In genomic region chr11:87688478-87689203, GRCm38 (mm10) we compare ENCODE assay signal across 12 mouse cellular contexts. TPM values are rescaled to one million over a fixed set of nuclear protein-coding genes. Genes with fewer than 3 reads are reported as not detected.
DNase-seq lines count a peak whose midpoint lies in the region; ATAC-seq lines count a peak whose summit lies in the region.
"Had no signal": no experiment of that assay in that cellular context is flagged by ENCODE, and none has a peak within 500 bp of the region (broad histone marks: within the 10 kb centered on the region; RNA-seq: fewer than 3 reads in every experiment).

No protein-coding gene starts in this region.

- H3K4me3 ChIP-seq in kidney, embryonic 15.5 days (replicated peaks): no peak overlapping the region
- H3K4me3 ChIP-seq in midbrain, embryonic 11.5 days (ENCODE audit: low read depth, low read length): no peak overlapping the region
- no peak overlapping the region for H3K4me3 ChIP-seq in midbrain, embryonic 13.5 days (replicated peaks)
- no peak overlapping the region for H3K4me3 ChIP-seq in liver, embryonic 11.5 days (ENCODE audit: low read depth, low read length)
- H3K4me3 ChIP-seq in stomach, embryonic 14.5 days (ENCODE audit: low read depth, low read length): no peak overlapping the region
- H3K4me3 ChIP-seq: neural tube, embryonic 12.5 days had no signal

- peak overlapping the region; percentile 84 for H3K27ac ChIP-seq in kidney, embryonic 15.5 days
- H3K27ac ChIP-seq in midbrain, embryonic 11.5 days (ENCODE audit: low read depth, low read length): no peak overlapping the region
- H3K27ac ChIP-seq in midbrain, embryonic 13.5 days: no peak overlapping the region
- peak overlapping the region; percentile 64 for H3K27ac ChIP-seq in liver, embryonic 11.5 days (ENCODE audit: low read depth, low read length)
- H3K27ac ChIP-seq in stomach, embryonic 14.5 days (ENCODE audit: low read length): peak overlapping the region; percentile 75; the same call in 1 of the 2 replicates
- H3K27ac ChIP-seq: neural tube, embryonic 12.5 days had no signal

- no peaks in the 10 kb centered on the region for H3K36me3 ChIP-seq in kidney, embryonic 15.5 days
- no peaks in the 10 kb centered on the region for H3K36me3 ChIP-seq in midbrain, embryonic 11.5 days (ENCODE audit: control insufficient read depth, insufficient read depth, low read length)
- no peaks in the 10 kb centered on the region for H3K36me3 ChIP-seq in midbrain, embryonic 13.5 days
- no peaks in the 10 kb centered on the region for H3K36me3 ChIP-seq in liver, embryonic 11.5 days (ENCODE audit: control insufficient read depth, insufficient read depth, low read length)
- no peaks in the 10 kb centered on the region for H3K36me3 ChIP-seq in stomach, embryonic 14.5 days (ENCODE audit: control insufficient read depth, insufficient read depth, low read length)
- H3K36me3 ChIP-seq: neural tube, embryonic 12.5 days had no signal

- peaks cover 59% of the 10 kb centered on the region for H3K4me1 ChIP-seq in kidney, embryonic 15.5 days
- no peaks in the 10 kb centered on the region for H3K4me1 ChIP-seq in midbrain, embryonic 11.5 days (ENCODE audit: control insufficient read depth, insufficient read depth, low read length)
- H3K4me1 ChIP-seq in midbrain, embryonic 13.5 days (replicated peaks): peaks cover 11% of the 10 kb centered on the region
- H3K4me1 ChIP-seq in liver, embryonic 11.5 days (replicated peaks; ENCODE audit: control insufficient read depth, insufficient read depth, low read length): peaks cover 41% of the 10 kb centered on the region
- H3K4me1 ChIP-seq in stomach, embryonic 14.5 days (ENCODE audit: control insufficient read depth, insufficient read depth, low read length): peaks cover 20% of the 10 kb centered on the region
- H3K4me1 ChIP-seq: neural tube, embryonic 12.5 days had no signal

- H3K27me3 ChIP-seq in kidney, embryonic 15.5 days: 0 out of 2 replicates have a peak, but pooled peaks cover 4% of the 10 kb centered on the region
- no peaks in the 10 kb centered on the region for H3K27me3 ChIP-seq in midbrain, embryonic 11.5 days (ENCODE audit: control insufficient read depth, insufficient read depth, low read length)
- H3K27me3 ChIP-seq in midbrain, embryonic 13.5 days: no peaks in the 10 kb centered on the region
- no peaks in the 10 kb centered on the region for H3K27me3 ChIP-seq in liver, embryonic 11.5 days (replicated peaks; ENCODE audit: control insufficient read depth, insufficient read depth, low read length)
- H3K27me3 ChIP-seq in stomach, embryonic 14.5 days (ENCODE audit: control insufficient read depth, insufficient read depth, low read length): no peaks in the 10 kb centered on the region
- H3K27me3 ChIP-seq: neural tube, embryonic 12.5 days had no signal

- ATAC-seq in kidney, embryonic 15.5 days (replicated peaks; ENCODE audit: low FRiP score): no peak
- ATAC-seq in midbrain, embryonic 11.5 days (ENCODE audit: low FRiP score): no peak
- no peak for ATAC-seq in midbrain, embryonic 13.5 days
- ATAC-seq in liver, embryonic 11.5 days (replicated peaks; ENCODE audit: low FRiP score): no peak
- ATAC-seq in stomach, embryonic 14.5 days (ENCODE audit: insufficient number of reproducible peaks, insufficient read depth, low FRiP score, low read depth): no peak

- no peaks in the 10 kb centered on the region for H3K9me3 ChIP-seq in kidney, embryonic 15.5 days (replicated peaks)
- no peaks in the 10 kb centered on the region for H3K9me3 ChIP-seq in midbrain, embryonic 11.5 days (ENCODE audit: control insufficient read depth, low read length)
- H3K9me3 ChIP-seq in midbrain, embryonic 13.5 days: no peaks in the 10 kb centered on the region
- no peaks in the 10 kb centered on the region for H3K9me3 ChIP-seq in liver, embryonic 11.5 days (ENCODE audit: control insufficient read depth, low read length)
- H3K9me3 ChIP-seq in stomach, embryonic 14.5 days (ENCODE audit: control insufficient read depth, low read depth, low read length): no peaks in the 10 kb centered on the region
- H3K9me3 ChIP-seq: neural tube, embryonic 12.5 days had no signal

- no peak for DNase-seq in kidney, postnatal 10 days
- DNase-seq in midbrain, embryonic 11.5 days (ENCODE audit: low spot score, missing footprints): peak; percentile 17
- no peak for DNase-seq in liver, embryonic 11.5 days (ENCODE audit: low spot score)
- no peak for DNase-seq in right cerebral cortex, postnatal 14 days
- no peak for DNase-seq in thymus, postnatal 36 days
- DNase-seq: gastrocnemius, postnatal 25 days; thymus, adult 2 months had no signal

- H3K4me2 ChIP-seq in kidney, embryonic 15.5 days: no peak overlapping the region
- no peak overlapping the region for H3K4me2 ChIP-seq in midbrain, embryonic 11.5 days
- no peak overlapping the region for H3K4me2 ChIP-seq in midbrain, embryonic 13.5 days (replicated peaks)
- H3K4me2 ChIP-seq in liver, embryonic 11.5 days: peak overlapping the region; percentile 44
- H3K4me2 ChIP-seq in stomach, embryonic 14.5 days (replicated peaks; ENCODE audit: low read depth, low read length): peak overlapping the region; percentile 21
- H3K4me2 ChIP-seq: neural tube, embryonic 12.5 days had no signal

- WGBS in kidney, embryonic 15.5 days: 65% methylated on average over 11 of the region's 11 CpGs
- 91% methylated on average over 11 of the region's 11 CpGs for whole genome bisulfite sequencing in midbrain, embryonic 11.5 days
- WGBS in midbrain, embryonic 13.5 days: 90% methylated on average over 11 of the region's 11 CpGs
- 82% methylated on average over 11 of the region's 11 CpGs for WGBS in liver, embryonic 11.5 days
- 77% methylated on average over 11 of the region's 11 CpGs for WGBS in stomach, embryonic 14.5 days

- H3K9ac ChIP-seq in kidney, embryonic 15.5 days: no peak overlapping the region
- no peak overlapping the region for H3K9ac ChIP-seq in midbrain, embryonic 11.5 days (ENCODE audit: low read length)
- no peak overlapping the region for H3K9ac ChIP-seq in midbrain, embryonic 13.5 days (replicated peaks)
- no peak overlapping the region for H3K9ac ChIP-seq in liver, embryonic 11.5 days (ENCODE audit: low read depth, low read length)
- H3K9ac ChIP-seq in stomach, embryonic 14.5 days (replicated peaks; ENCODE audit: low read depth, low read length): no peak overlapping the region
- H3K9ac ChIP-seq: forebrain, postnatal 0 days; neural tube, embryonic 12.5 days had no signal

RNA-seq across cellular contexts. Expression of gene Rnf43, which starts 26.1 kb away (rescaled TPM):
- polyA plus RNA-seq in kidney, embryonic 15.5 days (2015; fragmentation: Nextera tagmentation; extraction: Ambion mirVana): 6.7 and 6.8 TPM in 2 replicates
- 0.61 and 2.0 TPM in 2 replicates for polyA plus RNA-seq in midbrain, embryonic 11.5 days (2014; fragmentation: Nextera tagmentation; extraction: Ambion mirVana)
- polyA plus RNA-seq in midbrain, embryonic 13.5 days (2015; fragmentation: Nextera tagmentation; extraction: Ambion mirVana): 0.67 and 0.92 TPM in 2 replicates
- polyA plus RNA-seq in liver, embryonic 11.5 days (2014; fragmentation: Nextera tagmentation; extraction: Ambion mirVana): 8.2 and 10.0 TPM in 2 replicates
- polyA plus RNA-seq in stomach, embryonic 14.5 days (2014; fragmentation: Nextera tagmentation; extraction: Ambion mirVana): 19.7 and 20.2 TPM in 2 replicates

RNA-seq across cellular contexts. Expression of gene Supt4a, which starts 48.7 kb away (rescaled TPM):
- 164 and 168 TPM in 2 replicates for polyA plus RNA-seq in kidney, embryonic 15.5 days (2015; fragmentation: Nextera tagmentation; extraction: Ambion mirVana)
- polyA plus RNA-seq in midbrain, embryonic 11.5 days (2014; fragmentation: Nextera tagmentation; extraction: Ambion mirVana): 148 and 163 TPM in 2 replicates
- polyA plus RNA-seq in midbrain, embryonic 13.5 days (2015; fragmentation: Nextera tagmentation; extraction: Ambion mirVana): 165 and 177 TPM in 2 replicates
- polyA plus RNA-seq in liver, embryonic 11.5 days (2014; fragmentation: Nextera tagmentation; extraction: Ambion mirVana): 233 and 240 TPM in 2 replicates
- 133 and 151 TPM in 2 replicates for polyA plus RNA-seq in stomach, embryonic 14.5 days (2014; fragmentation: Nextera tagmentation; extraction: Ambion mirVana)

Comparison
In these comparisons a context has a peak if more than half of its experiments do, and no peak if none do; other contexts are left out.
1. H3K27ac ChIP-seq: peak in kidney, embryonic 15.5 days (single experiment), liver, embryonic 11.5 days (single experiment) and stomach, embryonic 14.5 days (single experiment); none in midbrain, embryonic 11.5 days (single experiment) and midbrain, embryonic 13.5 days (single experiment).
2. H3K4me2 ChIP-seq: peak in liver, embryonic 11.5 days (single experiment) and stomach, embryonic 14.5 days (single experiment); none in kidney, embryonic 15.5 days (single experiment), midbrain, embryonic 11.5 days (single experiment) and midbrain, embryonic 13.5 days (single experiment).